Mouse (Mus musculus): ENCODE results near the gene Tmprss11e. TPM values are rescaled to one million over a fixed set of nuclear protein-coding genes. Genes with fewer than 3 reads are reported as not detected.

The Tmprss11e gene
- polyA plus RNA-seq (2014; fragmentation: Illumina TruSeq; extraction: RNeasy Lipid Tissue Mini Kit (QIAGEN cat#74804); ENCODE audit: insufficient read depth, low read depth, low replicate concordance), result not detected

GRCm38 (mm10) chr5:86745715-86746114 lies at the start of gene Tmprss11e:
Gene Tmprss11e, minus strand, starts transcription at chr5:86745815.

GRCm38 (mm10) chr5:86676262-86676661 lies 69.4 kb downstream of the Tmprss11e start, which contains the start of gene Tmprss11b:
Gene Tmprss11b, minus strand, starts transcription at chr5:86676362.

Other genes with a start within 250 kb of the Tmprss11e start
- gene Tmprss11g, start 227.2 kb downstream of the Tmprss11e start, polyA plus RNA-seq (2014; fragmentation: Illumina TruSeq; extraction: RNeasy Lipid Tissue Mini Kit (QIAGEN cat#74804); ENCODE audit: insufficient read depth, low read depth, low replicate concordance), result not detected
- gene Tmprss11f, start 113.4 kb downstream of the Tmprss11e start, polyA plus RNA-seq (2014; fragmentation: Illumina TruSeq; extraction: RNeasy Lipid Tissue Mini Kit (QIAGEN cat#74804); ENCODE audit: insufficient read depth, low read depth, low replicate concordance), result not detected
- gene Tmprss11b, start 69.5 kb downstream of the Tmprss11e start, polyA plus RNA-seq (2014; fragmentation: Illumina TruSeq; extraction: RNeasy Lipid Tissue Mini Kit (QIAGEN cat#74804); ENCODE audit: insufficient read depth, low read depth, low replicate concordance), result not detected
- 44.9 TPM for gene Ythdc1, start 58.4 kb upstream of the Tmprss11e start, polyA plus RNA-seq (2014; fragmentation: Illumina TruSeq; extraction: RNeasy Lipid Tissue Mini Kit (QIAGEN cat#74804); ENCODE audit: insufficient read depth, low read depth, low replicate concordance)
- not detected for gene Ugt2b34, start 161.1 kb upstream of the Tmprss11e start, polyA plus RNA-seq (2014; fragmentation: Illumina TruSeq; extraction: RNeasy Lipid Tissue Mini Kit (QIAGEN cat#74804); ENCODE audit: insufficient read depth, low read depth, low replicate concordance)
- gene Ugt2b1, start 180.7 kb upstream of the Tmprss11e start, polyA plus RNA-seq (2014; fragmentation: Illumina TruSeq; extraction: RNeasy Lipid Tissue Mini Kit (QIAGEN cat#74804); ENCODE audit: insufficient read depth, low read depth, low replicate concordance), result not detected

Data from lung, adult 10 weeks (tissue).